Mouse (Mus musculus) intestine, postnatal 0 days (tissue): ENCODE data around the gene Nckap5l. TPM values are rescaled to one million over a fixed set of nuclear protein-coding genes. Genes with fewer than 3 reads are reported as not detected.
A peak's percentile ranks its signal among the peaks of the same experiment; 100 is the strongest.

ENCODE experiments used
- ATAC-seq: fragments of 200-750 bp; cut with Nextera tagmentation; 2 replicates; pipeline ENCODE4 v1.8.0; 2017; ENCODE audit warnings: mild to moderate bottlenecking, moderate TSS enrichment, moderate library complexity
- H3K27ac ChIP-seq: fragments of 300-500 bp; sonication (generic); 2 replicates; pipeline ENCODE4 v1.5.1; 2014; ENCODE audit warnings: mild to moderate bottlenecking, low read depth, low read length, moderate library complexity
- H3K27me3 ChIP-seq: fragments of 300-500 bp; sonication (generic); replicated peaks from 2 replicates; pipeline ENCODE4 v1.6.1; 2014; ENCODE audit warnings: low read length, mixed read lengths; ENCODE audit not compliant: control insufficient read depth, insufficient read depth
- H3K36me3 ChIP-seq: fragments of 300-500 bp; sonication (generic); 2 replicates; pipeline ENCODE4 v1.6.1; 2014; ENCODE audit warnings: mild to moderate bottlenecking, moderate library complexity; ENCODE audit not compliant: control insufficient read depth, insufficient read depth
- H3K4me1 ChIP-seq: fragments of 300-500 bp; sonication (generic); replicated peaks from 2 replicates; pipeline ENCODE4 v1.6.1; 2014; ENCODE audit warnings: antibody characterized with exemption, low read length, mixed read lengths; ENCODE audit not compliant: control insufficient read depth, insufficient read depth
- H3K4me2 ChIP-seq: fragments of 300-500 bp; sonication (generic); replicated peaks from 2 replicates; pipeline ENCODE4 v1.6.1; 2014; ENCODE audit warnings: low read depth, mild to moderate bottlenecking, moderate library complexity
- H3K4me3 ChIP-seq: fragments of 300-500 bp; sonication (generic); 2 replicates; pipeline ENCODE4 v1.5.1; 2014; ENCODE audit warnings: low read depth, low read length
- H3K9ac ChIP-seq: fragments of 300-500 bp; sonication (generic); 2 replicates; pipeline ENCODE4 v1.6.1; 2014; ENCODE audit warnings: mild to moderate bottlenecking, low read depth, low read length
- H3K9me3 ChIP-seq: fragments of 300-500 bp; sonication (generic); 2 replicates; pipeline ENCODE4 v1.6.1; 2016; ENCODE audit warnings: mixed run types; ENCODE audit not compliant: control insufficient read depth
- CTCF ChIP-seq: sonication (generic); IDR thresholded peaks from 2 replicates; pipeline ENCODE4 v1.5.1; 2016; ENCODE audit warnings: low read depth, mild to moderate bottlenecking, control low read depth, antibody characterized with exemption, moderate library complexity
- WGBS: fragments of 180-500 bp; shearing (Covaris S2); extraction: QIAGEN DNeasy Blood & Tissue Kit; methylation state at CpG from one replicate; pipeline ENCODE4 v1.1.7; 2014; 5-methylcytosine and 5-hydroxymethylcytosine counted together
- polyA plus RNA-seq: library from polyadenylated mRNA; unstranded; fragments of >200 nt; fragmentation: Nextera tagmentation; extraction: Ambion mirVana; gene quantifications from 2 replicates; pipeline ENCODE4 v1.2.1, GENCODE M21; 2015

Nckap5l gene
- polyA plus RNA-seq, 1 experiment from 2014 or later, result 2.1 TPM

GRCm38 (mm10) chr15:99420101-99420500 is 37.4 kb downstream of the Nckap5l start:
- 41% methylated on average over 5 of the region's 5 CpGs for WGBS

DNA sequence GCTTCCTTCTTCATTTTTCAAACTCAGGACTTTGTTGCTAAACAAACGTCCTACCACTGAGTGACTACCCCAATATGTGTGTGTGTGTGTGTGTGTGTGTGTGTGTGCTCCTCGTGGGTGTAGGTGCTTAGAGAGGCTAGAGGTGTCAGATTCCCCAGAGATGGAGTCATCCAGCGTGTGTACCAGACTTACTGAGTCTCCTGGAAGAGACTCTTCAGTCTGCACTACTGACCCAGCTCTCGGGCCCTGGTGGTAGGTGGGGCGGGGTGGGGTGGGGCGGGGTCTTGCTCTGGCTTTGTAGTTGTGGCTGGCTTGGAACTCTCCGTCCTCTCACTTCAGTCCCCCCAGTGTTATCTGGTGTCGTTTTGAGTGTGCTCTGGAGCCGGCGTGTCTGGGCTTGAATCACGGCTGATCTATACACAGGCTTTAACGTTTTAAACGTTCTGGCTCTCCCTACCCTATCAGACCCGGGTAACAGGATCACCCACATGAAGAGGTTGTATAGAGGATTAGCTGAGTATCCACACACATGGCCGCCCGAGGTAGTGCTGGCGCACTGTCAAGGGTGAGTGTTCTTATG is 39.8 kb downstream of the Nckap5l start:
- H3K9me3 ChIP-seq, result no peaks in the 10 kb centered on the region
- H3K4me3 ChIP-seq, result no peak overlapping the region
- no peak overlapping the region for H3K9ac ChIP-seq
- H3K36me3 ChIP-seq, result 0 out of 2 replicates have a peak, but pooled peaks cover 3% of the 10 kb centered on the region
- no peaks in the 10 kb centered on the region for H3K27me3 ChIP-seq
- 23% methylated on average over 17 of the region's 17 CpGs for WGBS
- no peak for ATAC-seq
- H3K4me2 ChIP-seq, result no peak overlapping the region
- no peak overlapping the region for H3K27ac ChIP-seq
- TF ChIP-seq CTCF, result no peak
- peaks cover 3% of the 10 kb centered on the region; the same call in 1 of the 2 replicates for H3K4me1 ChIP-seq

More at GRCm38 (mm10) chr15:99420101-99420500, 37.4 kb downstream of the Nckap5l start:
- 0 out of 2 replicates have a peak, but pooled peaks have one; percentile 6 for TF ChIP-seq CTCF
- Histone ChIP-seq H3K9me3 (no peaks in the 10 kb centered on the region), H3K27me3 (no peaks in the 10 kb centered on the region), H3K4me3 (no peak overlapping the region), H3K4me2 (peak overlapping the region; percentile 48), H3K4me1 (peaks cover 3% of the 10 kb centered on the region; the same call in 1 of the 2 replicates), H3K27ac (peak overlapping the region; percentile 54; the same call in 1 of the 2 replicates), H3K36me3 (peaks cover 9% of the 10 kb centered on the region; the same call in 1 of the 2 replicates), H3K9ac (no peak overlapping the region)
- no peak for ATAC-seq

DNA sequence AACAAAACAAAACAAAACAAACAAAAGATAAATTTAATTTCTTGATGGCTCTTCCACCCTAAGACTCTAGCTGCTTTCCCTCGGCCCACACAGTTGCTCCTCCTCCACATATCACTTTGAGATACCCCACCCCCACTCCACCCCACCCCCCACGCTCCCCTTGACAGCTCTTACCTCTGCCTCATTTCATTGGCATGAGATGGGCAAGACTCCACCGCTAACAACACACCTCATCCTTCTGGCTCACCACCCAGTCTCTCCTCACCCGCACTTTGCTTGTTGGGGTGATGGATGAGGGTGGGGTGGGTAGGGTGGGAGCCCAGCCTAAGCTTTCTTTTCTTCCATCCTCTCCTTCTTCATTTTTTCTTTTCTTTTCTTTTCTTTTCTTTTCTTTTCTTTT is 40.6 kb downstream of the Nckap5l start:
- no peak for ATAC-seq
- no peaks in the 10 kb centered on the region for H3K36me3 ChIP-seq
- no peak overlapping the region for H3K9ac ChIP-seq
- no peaks in the 10 kb centered on the region for H3K9me3 ChIP-seq
- TF ChIP-seq CTCF, result no peak
- H3K27me3 ChIP-seq, result no peaks in the 10 kb centered on the region
- no peak overlapping the region for H3K4me2 ChIP-seq
- H3K27ac ChIP-seq, result no peak overlapping the region
- peaks cover 3% of the 10 kb centered on the region; the same call in 1 of the 2 replicates for H3K4me1 ChIP-seq
- WGBS, result 38% methylated on average over 4 of the region's 4 CpGs
- no peak overlapping the region for H3K4me3 ChIP-seq

- H3K4me1 ChIP-seq, result peaks cover 3% of the 10 kb centered on the region; the same call in 1 of the 2 replicates
- TF ChIP-seq CTCF, result peak; percentile 100
- WGBS, result 14% methylated on average over 13 of the region's 13 CpGs
- no peak overlapping the region for H3K27ac ChIP-seq
- 0 out of 2 replicates have a peak, but pooled peaks have one; percentile 31 for ATAC-seq
- H3K9ac ChIP-seq, result no peak overlapping the region
- no peaks in the 10 kb centered on the region for H3K36me3 ChIP-seq
- H3K9me3 ChIP-seq, result no peaks in the 10 kb centered on the region
- H3K4me2 ChIP-seq, result peak overlapping the region; percentile 27; the same call in 1 of the 2 replicates
- no peaks in the 10 kb centered on the region for H3K27me3 ChIP-seq
- no peak overlapping the region for H3K4me3 ChIP-seq
Observed at GRCm38 (mm10) chr15:99416348-99416882, 41.1 kb downstream of the Nckap5l start.

DNA sequence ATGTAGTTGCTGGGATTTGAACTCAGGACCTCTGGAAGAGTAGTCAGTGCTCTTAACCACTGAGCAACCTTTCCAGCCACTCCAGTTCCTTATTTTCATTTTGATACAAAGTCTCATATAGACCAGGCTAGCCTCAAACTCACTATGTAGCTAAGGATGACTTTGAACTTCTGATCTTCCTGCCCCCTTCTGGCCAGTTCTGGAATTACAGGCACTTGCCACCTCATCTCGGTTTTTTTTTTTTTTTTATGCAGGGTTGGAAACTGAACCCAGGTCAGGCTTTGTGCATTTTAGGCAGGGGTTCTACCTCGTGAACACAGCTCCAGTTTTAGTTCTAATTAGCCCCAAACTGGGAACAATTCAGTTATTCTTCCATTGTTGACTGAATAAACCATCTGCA is 41.8 kb downstream of the Nckap5l start:
- Histone ChIP-seq H3K27me3 (no peaks in the 10 kb centered on the region), H3K4me3 (no peak overlapping the region), H3K27ac (no peak overlapping the region), H3K9me3 (no peaks in the 10 kb centered on the region), H3K4me1 (peaks cover under 1% of the 10 kb centered on the region; the same call in 1 of the 2 replicates), H3K36me3 (no peaks in the 10 kb centered on the region), H3K9ac (no peak overlapping the region), H3K4me2 (peak overlapping the region; percentile 27; the same call in 1 of the 2 replicates)
- peak; percentile 75 for TF ChIP-seq CTCF
- WGBS, result 16% methylated on average over 2 of the region's 2 CpGs
- ATAC-seq, result no peak

- Histone ChIP-seq H3K27ac (no peak overlapping the region), H3K9ac (no peak overlapping the region), H3K4me2 (no peak overlapping the region), H3K4me1 (no peaks in the 10 kb centered on the region), H3K4me3 (no peak overlapping the region), H3K27me3 (no peaks in the 10 kb centered on the region), H3K36me3 (peaks cover 37% of the 10 kb centered on the region), H3K9me3 (no peaks in the 10 kb centered on the region)
- no peak for ATAC-seq
- WGBS, result 60% methylated on average over 14 of the region's 14 CpGs
- TF ChIP-seq CTCF, result peak; percentile 48
Observed at GRCm38 (mm10) chr15:99411747-99412146, 45.8 kb downstream of the Nckap5l start.
